Mouse (Mus musculus): Measurements from ENCODE around the gene Ankrd44. TPM values are rescaled to one million over a fixed set of nuclear protein-coding genes. Genes with fewer than 3 reads are reported as not detected.

Gene Ankrd44
- polyA plus RNA-seq, 1 experiment from 2014 or later = 25.8 TPM

GRCm38 (mm10) chr1:54881523-54881922 is 44.7 kb downstream of the Ankrd44 start:
- Histone ChIP-seq H3K4me3 (no peak overlapping the region), H3K27me3 (no peaks in the 10 kb centered on the region), H3K36me3 (no peaks in the 10 kb centered on the region), H3K9me3 (no peaks in the 10 kb centered on the region), H3K9ac (no peak overlapping the region), H3K4me1 (peaks cover 19% of the 10 kb centered on the region), H3K27ac (no peak overlapping the region), H3K4me2 (no peak overlapping the region)
- ATAC-seq (ENCODE audit: insufficient number of reproducible peaks, insufficient read depth, low FRiP score, low TSS enrichment, low read depth) = no peak
- 89% methylated on average over 3 of the region's 3 CpGs for WGBS

GRCm38 (mm10) chr1:54877423-54878073 is 48.6 kb downstream of the Ankrd44 start:
- WGBS = 70% methylated on average over 10 of the region's 10 CpGs

DNA sequence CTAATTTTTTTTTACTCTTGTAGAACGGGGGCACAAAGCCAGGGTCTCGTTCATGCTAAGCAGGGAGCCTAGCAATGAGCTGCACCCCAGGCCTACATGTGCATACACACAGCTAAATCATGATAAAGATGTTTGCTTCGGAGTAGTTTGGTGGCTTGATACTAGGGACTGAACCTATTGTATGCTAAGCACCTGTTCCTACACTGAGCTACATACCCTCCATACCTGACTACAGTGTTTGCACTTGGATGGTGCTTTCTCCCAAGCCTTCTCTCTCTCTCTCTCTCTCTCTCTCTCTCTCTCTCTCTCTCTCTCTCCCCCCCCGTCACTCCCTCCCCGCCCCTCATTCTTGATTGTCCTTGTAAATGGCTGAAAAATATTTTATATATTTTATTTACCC is 49.2 kb downstream of the Ankrd44 start:
- Histone ChIP-seq H3K27ac (no peak overlapping the region), H3K9ac (no peak overlapping the region), H3K4me2 (no peak overlapping the region), H3K36me3 (no peaks in the 10 kb centered on the region), H3K9me3 (no peaks in the 10 kb centered on the region), H3K4me3 (no peak overlapping the region), H3K4me1 (peaks cover 40% of the 10 kb centered on the region), H3K27me3 (no peaks in the 10 kb centered on the region)
- 90% methylated on average over 5 of the region's 5 CpGs for WGBS
- no peak for ATAC-seq (ENCODE audit: insufficient number of reproducible peaks, insufficient read depth, low FRiP score, low TSS enrichment, low read depth)

More at GRCm38 (mm10) chr1:54877423-54878073, 48.6 kb downstream of the Ankrd44 start:
- Histone ChIP-seq H3K4me1 (peaks cover 40% of the 10 kb centered on the region), H3K9me3 (no peaks in the 10 kb centered on the region), H3K4me3 (no peak overlapping the region), H3K27me3 (no peaks in the 10 kb centered on the region), H3K36me3 (no peaks in the 10 kb centered on the region), H3K9ac (no peak overlapping the region), H3K27ac (no peak overlapping the region), H3K4me2 (no peak overlapping the region)
- ATAC-seq (ENCODE audit: insufficient number of reproducible peaks, insufficient read depth, low FRiP score, low TSS enrichment, low read depth) = no peak

DNA sequence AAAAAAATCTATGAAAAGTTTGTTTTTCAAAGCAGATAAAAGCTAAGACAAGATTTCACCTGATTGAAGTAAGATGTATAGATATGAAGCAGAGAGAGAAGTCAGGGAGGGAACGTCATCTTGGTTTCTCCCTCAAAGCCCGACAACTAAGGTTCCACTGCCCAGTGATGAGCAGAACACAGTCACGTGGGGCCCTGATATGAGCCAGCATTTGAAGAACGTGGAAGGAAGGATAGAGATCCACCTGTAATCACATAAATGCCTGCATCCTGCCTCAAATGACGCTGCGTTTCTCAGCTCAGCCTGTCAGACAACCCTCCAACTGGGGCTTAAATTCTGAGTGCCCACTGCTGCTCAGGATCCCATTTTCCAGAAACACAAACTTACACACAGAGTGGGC is 52.1 kb downstream of the Ankrd44 start:
- no peak for ATAC-seq (ENCODE audit: insufficient number of reproducible peaks, insufficient read depth, low FRiP score, low TSS enrichment, low read depth)
- H3K9me3 ChIP-seq = no peaks in the 10 kb centered on the region
- 72% methylated on average over 6 of the region's 6 CpGs for WGBS

GRCm38 (mm10) chr1:54872857-54873616 is 53.1 kb downstream of the Ankrd44 start:
- Histone ChIP-seq H3K27me3 (no peaks in the 10 kb centered on the region), H3K27ac (0 out of 2 replicates have a peak overlapping the region, but pooled peaks have one; percentile 34), H3K4me2 (no peak overlapping the region), H3K9ac (no peak overlapping the region), H3K4me1 (peaks cover 30% of the 10 kb centered on the region), H3K9me3 (no peaks in the 10 kb centered on the region), H3K36me3 (no peaks in the 10 kb centered on the region), H3K4me3 (no peak overlapping the region)
- WGBS = 25% methylated on average over 9 of the region's 9 CpGs
- no peak for ATAC-seq (ENCODE audit: insufficient number of reproducible peaks, insufficient read depth, low FRiP score, low TSS enrichment, low read depth)

More for the DNA sequence above, 52.1 kb downstream of the Ankrd44 start:
- no peak overlapping the region for H3K4me2 ChIP-seq
- no peak overlapping the region for H3K9ac ChIP-seq
- 0 out of 2 replicates have a peak overlapping the region, but pooled peaks have one; percentile 11 for H3K27ac ChIP-seq
- no peaks in the 10 kb centered on the region for H3K36me3 ChIP-seq
- peaks cover 26% of the 10 kb centered on the region for H3K4me1 ChIP-seq
- H3K4me3 ChIP-seq = no peak overlapping the region
- H3K27me3 ChIP-seq = no peaks in the 10 kb centered on the region

- 96% methylated on average over 1 of the region's 1 CpGs for WGBS
- H3K9me3 ChIP-seq = no peaks in the 10 kb centered on the region
- no peak overlapping the region for H3K4me3 ChIP-seq
- H3K27me3 ChIP-seq = no peaks in the 10 kb centered on the region
- peaks cover 46% of the 10 kb centered on the region for H3K4me1 ChIP-seq
- H3K9ac ChIP-seq = no peak overlapping the region
- no peaks in the 10 kb centered on the region for H3K36me3 ChIP-seq
- H3K27ac ChIP-seq = no peak overlapping the region
- H3K4me2 ChIP-seq = no peak overlapping the region
- ATAC-seq (ENCODE audit: insufficient number of reproducible peaks, insufficient read depth, low FRiP score, low TSS enrichment, low read depth) = no peak
Observed at GRCm38 (mm10) chr1:54871321-54871720, 54.9 kb downstream of the Ankrd44 start.

GRCm38 (mm10) chr1:54870634-54871033 is 55.6 kb downstream of the Ankrd44 start:
- Histone ChIP-seq H3K9ac (no peak overlapping the region), H3K27me3 (no peaks in the 10 kb centered on the region), H3K4me3 (no peak overlapping the region), H3K4me2 (no peak overlapping the region), H3K4me1 (peaks cover 51% of the 10 kb centered on the region), H3K9me3 (no peaks in the 10 kb centered on the region), H3K27ac (no peak overlapping the region), H3K36me3 (no peaks in the 10 kb centered on the region)
- WGBS = 92% methylated on average over 2 of the region's 2 CpGs
- no peak for ATAC-seq (ENCODE audit: insufficient number of reproducible peaks, insufficient read depth, low FRiP score, low TSS enrichment, low read depth)

- Histone ChIP-seq H3K36me3 (no peaks in the 10 kb centered on the region), H3K4me3 (no peak overlapping the region), H3K9me3 (no peaks in the 10 kb centered on the region), H3K4me1 (peaks cover 40% of the 10 kb centered on the region), H3K4me2 (0 out of 2 replicates have a peak overlapping the region, but pooled peaks have one; percentile 10), H3K9ac (no peak overlapping the region), H3K27me3 (no peaks in the 10 kb centered on the region), H3K27ac (peak overlapping the region; percentile 67)
- WGBS = 31% methylated on average over 4 of the region's 4 CpGs
- ATAC-seq (ENCODE audit: insufficient number of reproducible peaks, insufficient read depth, low FRiP score, low TSS enrichment, low read depth) = no peak
Observed at GRCm38 (mm10) chr1:54867226-54867625, 59.0 kb downstream of the Ankrd44 start.

GRCm38 (mm10) chr1:54866131-54866530 is 60.1 kb downstream of the Ankrd44 start:
- Histone ChIP-seq H3K27me3 (no peaks in the 10 kb centered on the region), H3K4me2 (no peak overlapping the region), H3K9me3 (no peaks in the 10 kb centered on the region), H3K4me1 (peaks cover 46% of the 10 kb centered on the region), H3K9ac (no peak overlapping the region), H3K4me3 (no peak overlapping the region), H3K27ac (no peak overlapping the region), H3K36me3 (no peaks in the 10 kb centered on the region)
- WGBS = 78% methylated on average over 3 of the region's 3 CpGs
- ATAC-seq (ENCODE audit: insufficient number of reproducible peaks, insufficient read depth, low FRiP score, low TSS enrichment, low read depth) = no peak

GRCm38 (mm10) chr1:54864928-54865652 is 61.1 kb downstream of the Ankrd44 start:
- WGBS = 79% methylated on average over 7 of the region's 7 CpGs
- Histone ChIP-seq H3K4me3 (no peak overlapping the region), H3K27ac (no peak overlapping the region), H3K4me2 (no peak overlapping the region), H3K9ac (no peak overlapping the region), H3K9me3 (no peaks in the 10 kb centered on the region), H3K4me1 (peaks cover 46% of the 10 kb centered on the region), H3K36me3 (no peaks in the 10 kb centered on the region), H3K27me3 (no peaks in the 10 kb centered on the region)
- no peak for ATAC-seq (ENCODE audit: insufficient number of reproducible peaks, insufficient read depth, low FRiP score, low TSS enrichment, low read depth)

GRCm38 (mm10) chr1:54860361-54860760 is 65.8 kb downstream of the Ankrd44 start:
- 70% methylated on average over 5 of the region's 5 CpGs for WGBS
- H3K36me3 ChIP-seq = no peaks in the 10 kb centered on the region
- no peak for ATAC-seq (ENCODE audit: insufficient number of reproducible peaks, insufficient read depth, low FRiP score, low TSS enrichment, low read depth)
- H3K4me2 ChIP-seq = no peak overlapping the region
- H3K27ac ChIP-seq = no peak overlapping the region
- H3K9ac ChIP-seq = no peak overlapping the region
- no peaks in the 10 kb centered on the region for H3K27me3 ChIP-seq
- H3K9me3 ChIP-seq = no peaks in the 10 kb centered on the region
- no peak overlapping the region for H3K4me3 ChIP-seq
- H3K4me1 ChIP-seq = peaks cover 16% of the 10 kb centered on the region
